Mouse (Mus musculus): ENCODE measurements at regions not wholly inside any gene's neighbourhood (a gene's known extent, or its start where the extent isn't known, plus 50 kb on each side); places are given as distances from the start of the nearest gene placed in this dataset.

DNA sequence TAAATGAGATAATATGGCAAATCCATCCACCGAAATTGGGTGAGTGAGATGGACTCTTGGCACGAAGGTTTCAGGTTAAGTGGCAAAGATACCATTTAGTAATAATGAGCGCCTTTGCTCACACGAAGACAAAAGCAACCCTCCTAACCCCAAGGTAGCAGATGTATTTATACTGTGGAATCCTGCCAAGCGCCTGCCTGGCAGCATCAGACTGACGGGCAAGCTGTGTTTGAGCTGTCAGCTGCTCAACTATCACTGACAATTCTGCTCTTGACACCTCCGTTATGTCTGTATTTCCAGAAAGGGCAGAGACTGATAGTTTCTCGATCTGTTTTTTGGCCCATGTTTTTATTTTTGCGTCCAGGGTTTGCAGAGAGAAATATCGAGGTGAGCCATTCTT, 169.1 kb upstream of the Epha3 start:
- Histone ChIP-seq H3K4me3 (no peak overlapping the region), H3K36me3 (ENCODE audit: control insufficient read depth, insufficient read depth) (no peaks in the 10 kb centered on the region), H3ac (ENCODE audit: control insufficient read depth, insufficient read length) (no peak overlapping the region), H3K27me3 (ENCODE audit: control insufficient read depth, insufficient read depth, insufficient read length) (no peaks in the 10 kb centered on the region), H3K4me2 (ENCODE audit: low read depth) (no peak overlapping the region), H3K79me2 (ENCODE audit: control insufficient read depth, insufficient read depth) (no peaks in the 10 kb centered on the region)
- TF ChIP-seq E2F4 (IDR thresholded peaks at IDR 0.05; ENCODE audit: insufficient read depth), result no peak
- no peak for TF ChIP-seq USF1 (IDR thresholded peaks at IDR 0.05; ENCODE audit: low read depth)
- TF ChIP-seq TCF3 (IDR thresholded peaks at IDR 0.05; ENCODE audit: insufficient read length, low read depth), result no peak
- TF ChIP-seq CEBPB (IDR thresholded peaks at IDR 0.05; ENCODE audit: insufficient read depth, poor library complexity, severe bottlenecking), result no peak
- TF ChIP-seq POLR2A (IDR thresholded peaks at IDR 0.05; ENCODE audit: insufficient read length, low read depth), result no peak
- no peak for TF ChIP-seq SRF (IDR thresholded peaks at IDR 0.05; ENCODE audit: control insufficient read depth, insufficient read length, low read depth)
- TF ChIP-seq MAX (IDR thresholded peaks at IDR 0.05; ENCODE audit: low read depth), result no peak
- no peak for TF ChIP-seq TCF12 (IDR thresholded peaks at IDR 0.05; ENCODE audit: insufficient read depth, poor library complexity, severe bottlenecking)
- TF ChIP-seq MYOD1 (IDR thresholded peaks at IDR 0.05; ENCODE audit: control insufficient read depth in 1 of 3, insufficient read length in 2 of 3, low read depth in 2 of 3), result no peak

DNA sequence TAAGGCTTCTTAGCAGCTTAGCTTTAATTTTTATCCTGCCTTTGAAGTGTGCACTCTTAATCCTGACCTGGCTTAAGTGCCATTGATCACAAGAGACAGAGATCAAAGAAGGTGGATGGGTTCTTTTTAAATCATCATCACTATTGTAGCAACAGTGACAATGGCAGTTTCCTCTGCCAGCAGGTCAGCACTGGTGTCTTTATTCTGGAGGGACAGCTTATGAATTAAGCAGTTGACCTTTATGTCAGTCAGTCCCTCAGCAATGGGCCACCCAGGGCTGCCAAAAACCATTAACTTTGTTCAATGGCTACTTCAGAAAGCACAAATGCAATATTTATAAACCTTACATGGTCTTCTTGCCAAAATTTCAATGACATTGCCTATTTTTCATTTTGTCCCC, 160.0 kb upstream of the Epha3 start:
- no peak overlapping the region for H3K4me2 ChIP-seq (ENCODE audit: low read depth)
- H3K4me3 ChIP-seq, result no peak overlapping the region
- H3K27me3 ChIP-seq (ENCODE audit: control insufficient read depth, insufficient read depth, insufficient read length), result no peaks in the 10 kb centered on the region
- H3K36me3 ChIP-seq (ENCODE audit: control insufficient read depth, insufficient read depth), result no peaks in the 10 kb centered on the region
- no peak overlapping the region for H3ac ChIP-seq (ENCODE audit: control insufficient read depth, insufficient read length)
- H3K79me2 ChIP-seq (ENCODE audit: control insufficient read depth, insufficient read depth), result no peaks in the 10 kb centered on the region
- no peak for TF ChIP-seq USF1 (IDR thresholded peaks at IDR 0.05; ENCODE audit: low read depth)
- no peak for TF ChIP-seq MYOG (IDR thresholded peaks at IDR 0.05; ENCODE audit: control insufficient read depth in 1 of 3, insufficient read depth in 1 of 3, insufficient read length in 2 of 3, low read depth in 2 of 3)
- no peak for TF ChIP-seq TCF12 (IDR thresholded peaks at IDR 0.05; ENCODE audit: insufficient read depth, poor library complexity, severe bottlenecking)
- no peak for TF ChIP-seq TCF3 (IDR thresholded peaks at IDR 0.05; ENCODE audit: insufficient read length, low read depth)

GRCm38 (mm10) chr16:64000884-64001283, 136.9 kb upstream of the Epha3 start:
- no peak overlapping the region for H3ac ChIP-seq (ENCODE audit: control insufficient read depth, insufficient read length)
- H3K4me3 ChIP-seq, result no peak overlapping the region
- no peaks in the 10 kb centered on the region for H3K79me2 ChIP-seq (ENCODE audit: control insufficient read depth, insufficient read depth)
- TF ChIP-seq E2F4 (IDR thresholded peaks at IDR 0.05; ENCODE audit: insufficient read depth) (no peak), MYOD1 (IDR thresholded peaks at IDR 0.05; ENCODE audit: control insufficient read depth in 1 of 3, insufficient read length in 2 of 3, low read depth in 2 of 3) (no peak), MAX (IDR thresholded peaks at IDR 0.05; ENCODE audit: low read depth) (no peak), USF1 (IDR thresholded peaks at IDR 0.05; ENCODE audit: low read depth) (no peak), CEBPB (IDR thresholded peaks at IDR 0.05; ENCODE audit: insufficient read depth, poor library complexity, severe bottlenecking) (no peak), TCF12 (IDR thresholded peaks at IDR 0.05; ENCODE audit: insufficient read depth, poor library complexity, severe bottlenecking) (no peak), POLR2A (IDR thresholded peaks at IDR 0.05; ENCODE audit: insufficient read length, low read depth) (no peak), TCF3 (IDR thresholded peaks at IDR 0.05; ENCODE audit: insufficient read length, low read depth) (no peak), POLR2AphosphoS2 (IDR thresholded peaks at IDR 0.05; ENCODE audit: insufficient read length, low read depth) (no peak), MYOG (IDR thresholded peaks at IDR 0.05; ENCODE audit: control insufficient read depth in 1 of 3, insufficient read depth in 1 of 3, insufficient read length in 2 of 3, low read depth in 2 of 3) (no peak), REST (IDR thresholded peaks at IDR 0.05; ENCODE audit: insufficient read depth, insufficient read length) (no peak), SRF (IDR thresholded peaks at IDR 0.05; ENCODE audit: control insufficient read depth, insufficient read length, low read depth) (no peak)
- no peaks in the 10 kb centered on the region for H3K36me3 ChIP-seq (ENCODE audit: control insufficient read depth, insufficient read depth)
- no peaks in the 10 kb centered on the region for H3K27me3 ChIP-seq (ENCODE audit: control insufficient read depth, insufficient read depth, insufficient read length)
- H3K4me2 ChIP-seq (ENCODE audit: low read depth), result no peak overlapping the region

GRCm38 (mm10) chr16:63967407-63967806, 103.4 kb upstream of the Epha3 start:
- Histone ChIP-seq H3ac (ENCODE audit: control insufficient read depth, insufficient read length) (no peak overlapping the region), H3K4me2 (ENCODE audit: low read depth) (no peak overlapping the region), H3K79me2 (ENCODE audit: control insufficient read depth, insufficient read depth) (no peaks in the 10 kb centered on the region), H3K4me3 (no peak overlapping the region), H3K36me3 (ENCODE audit: control insufficient read depth, insufficient read depth) (no peaks in the 10 kb centered on the region), H3K27me3 (ENCODE audit: control insufficient read depth, insufficient read depth, insufficient read length) (no peaks in the 10 kb centered on the region)
- TF ChIP-seq E2F4 (IDR thresholded peaks at IDR 0.05; ENCODE audit: insufficient read depth) (no peak), TCF3 (IDR thresholded peaks at IDR 0.05; ENCODE audit: insufficient read length, low read depth) (no peak), POLR2AphosphoS2 (IDR thresholded peaks at IDR 0.05; ENCODE audit: insufficient read length, low read depth) (no peak), TCF12 (IDR thresholded peaks at IDR 0.05; ENCODE audit: insufficient read depth, poor library complexity, severe bottlenecking) (no peak), MYOG (IDR thresholded peaks at IDR 0.05; ENCODE audit: control insufficient read depth in 1 of 3, insufficient read depth in 1 of 3, insufficient read length in 2 of 3, low read depth in 2 of 3) (no peak), MYOD1 (IDR thresholded peaks at IDR 0.05; ENCODE audit: control insufficient read depth in 1 of 3, insufficient read length in 2 of 3, low read depth in 2 of 3) (no peak), MAX (IDR thresholded peaks at IDR 0.05; ENCODE audit: low read depth) (no peak)

DNA sequence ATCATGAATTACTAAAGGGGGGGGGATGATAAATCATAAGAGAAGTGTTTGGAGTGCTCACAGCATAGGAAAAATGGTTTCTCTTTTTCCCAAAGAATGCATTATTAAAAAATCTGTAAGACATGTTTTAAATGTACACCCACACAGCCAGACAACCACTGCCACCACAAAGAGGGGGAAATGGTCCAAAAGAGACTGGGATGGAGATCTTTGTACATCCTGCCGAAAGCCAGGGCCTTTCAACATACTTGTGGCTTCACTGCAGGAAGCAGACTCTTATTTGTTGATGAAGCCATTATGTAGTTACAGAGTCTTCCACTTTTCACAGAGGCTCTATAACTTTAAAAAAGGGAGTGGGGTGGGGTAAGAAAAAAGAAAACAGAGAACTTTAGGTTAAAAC, 96.8 kb upstream of the Epha3 start:
- Histone ChIP-seq H3K36me3 (ENCODE audit: control insufficient read depth, insufficient read depth) (no peaks in the 10 kb centered on the region), H3ac (ENCODE audit: control insufficient read depth, insufficient read length) (no peak overlapping the region), H3K4me2 (ENCODE audit: low read depth) (peak overlapping the region; percentile 28), H3K27me3 (ENCODE audit: control insufficient read depth, insufficient read depth, insufficient read length) (no peaks in the 10 kb centered on the region), H3K4me3 (no peak overlapping the region), H3K79me2 (ENCODE audit: control insufficient read depth, insufficient read depth) (no peaks in the 10 kb centered on the region)
- TF ChIP-seq REST (IDR thresholded peaks at IDR 0.05; ENCODE audit: insufficient read depth, insufficient read length), result no peak
- TF ChIP-seq TCF3 (IDR thresholded peaks at IDR 0.05; ENCODE audit: insufficient read length, low read depth), result no peak
- TF ChIP-seq E2F4 (IDR thresholded peaks at IDR 0.05; ENCODE audit: insufficient read depth), result no peak
- TF ChIP-seq SRF (IDR thresholded peaks at IDR 0.05; ENCODE audit: control insufficient read depth, insufficient read length, low read depth), result no peak
- TF ChIP-seq MYOD1 (IDR thresholded peaks at IDR 0.05; ENCODE audit: control insufficient read depth in 1 of 3, insufficient read length in 2 of 3, low read depth in 2 of 3), result no peak
- TF ChIP-seq MAX (IDR thresholded peaks at IDR 0.05; ENCODE audit: low read depth), result no peak
- TF ChIP-seq CEBPB (IDR thresholded peaks at IDR 0.05; ENCODE audit: insufficient read depth, poor library complexity, severe bottlenecking), result no peak
- no peak for TF ChIP-seq USF1 (IDR thresholded peaks at IDR 0.05; ENCODE audit: low read depth)

Measured in myocyte (in vitro differentiated cells).